Mouse (Mus musculus): Measurements from ENCODE around the gene Fbh1. TPM values are rescaled to one million over a fixed set of nuclear protein-coding genes. Genes with fewer than 3 reads are reported as not detected.

Gene Fbh1
- polyA plus RNA-seq (2012; rRNA removed), result 11.0 and 15.3 TPM in 2 replicates

GRCm38 (mm10) chr2:11777091-11778068 is at the start of gene Fbh1, which contains the start of gene Ankrd16:
Gene Fbh1, minus strand, starts transcription at chr2:11777582.
Gene Ankrd16, plus strand, starts transcription at chr2:11777876.

GRCm38 (mm10) chr2:11705201-11706025 is 72.0 kb downstream of the Fbh1 start, which contains the start of gene Il15ra:
Gene Il15ra, plus strand, starts transcription at chr2:11705290.

Other genes with a start within 250 kb of the Fbh1 start
- 4.0 and 4.1 TPM in 2 replicates for gene Pfkfb3, start 223.5 kb downstream of the Fbh1 start, polyA plus RNA-seq (2012; rRNA removed)
- 6.4 and 7.6 TPM in 2 replicates for gene Rbm17, start 173.4 kb downstream of the Fbh1 start, polyA plus RNA-seq (2012; rRNA removed)
- gene Gm17490, start 151.3 kb downstream of the Fbh1 start, polyA plus RNA-seq (2012; rRNA removed), result not detected in 2 replicates
- 0.02 and 0.15 TPM in 2 replicates for gene Il2ra, start 134.8 kb downstream of the Fbh1 start, polyA plus RNA-seq (2012; rRNA removed)
- 6.4 and 8.4 TPM in 2 replicates for gene Il15ra, start 72.3 kb downstream of the Fbh1 start, polyA plus RNA-seq (2012; rRNA removed)
- 14.9 and 23.0 TPM in 2 replicates for gene Ankrd16, start 294 bp upstream of the Fbh1 start, polyA plus RNA-seq (2012; rRNA removed)